Mouse (Mus musculus): Measurements from ENCODE around the gene Rnase1.

GRCm38 (mm10) chr14:51140342-51140741 is 6.2 kb downstream of the Rnase1 start:
- TF ChIP-seq CTCF (IDR thresholded peaks at IDR 0.05; ENCODE audit: borderline replicate concordance, control insufficient read depth, extremely low read depth, insufficient read depth, low read length, poor library complexity) (no peak), POLR2A (IDR thresholded peaks at IDR 0.05; ENCODE audit: control insufficient read depth, extremely low read depth, insufficient read depth, low read length, poor library complexity) (no peak)

Measured in thymus, adult 2 months (tissue).